Mouse (Mus musculus) adrenal gland, adult (tissue): ENCODE measurements at regions not wholly inside any gene's neighbourhood (a gene's known extent, or its start where the extent isn't known, plus 50 kb on each side); places are given as distances from the start of the nearest gene placed in this dataset.
"Not testable (repeated sequence)": the region's sequence is repeated elsewhere in the genome, so short reads cannot be mapped to it uniquely, and the experiment has no call there.

Source experiments
- DNase-seq, 2 experiments: peaks; one replicate each; pipeline ENCODE4 v3.0.0; 2022 to 2023; ENCODE audit warnings: low spot score in 1 of 2; ENCODE audit not compliant: inconsistent age in 2 of 2

GRCm38 (mm10) chr5:68428822-68429548, 397.4 kb downstream of the Grxcr1 start:
- DNase-seq: not testable (repeated sequence)

- DNase-seq: peak; percentile 4 to 64
Measured at GRCm38 (mm10) chr5:68470162-68470561, 438.5 kb downstream of the Grxcr1 start.

- not testable (repeated sequence) for DNase-seq
Measured at GRCm38 (mm10) chr5:68471300-68471699, 439.7 kb downstream of the Grxcr1 start.
